Mouse (Mus musculus) bone marrow macrophage, adult 2 months (primary cell): Measurements from ENCODE around the gene Zmpste24.

ENCODE experiments used
- CTCF ChIP-seq: IDR thresholded peaks from 2 replicates; pipeline ENCODE4 v1.5.1; 2012; ENCODE audit warnings: low read depth, mild to moderate bottlenecking, low read length, moderate library complexity
- POLR2A ChIP-seq: IDR thresholded peaks from 2 replicates; pipeline ENCODE4 v1.6.1; 2012; ENCODE audit warnings: mild to moderate bottlenecking, low read depth, low read length, borderline replicate concordance

DNA sequence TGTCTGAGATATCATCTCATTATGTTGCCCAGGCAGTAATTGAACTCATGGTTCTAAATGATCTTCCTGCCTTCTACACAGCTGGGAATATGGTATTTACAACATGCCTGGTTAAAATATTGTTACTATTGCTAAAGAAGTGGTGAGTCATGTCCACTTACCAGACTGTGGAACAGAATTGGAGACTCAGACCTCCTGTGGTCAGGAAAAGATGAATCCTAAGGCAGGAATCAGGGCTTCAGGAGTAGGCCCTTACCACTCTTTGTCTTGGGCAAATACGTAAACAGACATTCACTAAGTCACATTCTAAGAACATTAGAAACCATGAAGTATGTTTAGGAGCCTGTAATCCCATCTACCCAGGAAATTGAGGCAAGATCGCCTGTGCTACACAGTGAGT, 9.3 kb downstream of the Zmpste24 start:
- TF ChIP-seq CTCF (no peak), POLR2A (no peak)
